Mouse (Mus musculus) cortical plate, adult 2 months (tissue): ENCODE measurements at regions not wholly inside any gene's neighbourhood (a gene's known extent, or its start where the extent isn't known, plus 50 kb on each side); places are given as distances from the start of the nearest gene placed in this dataset.

Experiments
- CTCF ChIP-seq: fragments of 200-500 bp; IDR thresholded peaks from 2 replicates; pipeline ENCODE4 v1.5.1; 2011; ENCODE audit warnings: mild to moderate bottlenecking, control low read depth, low read length; ENCODE audit not compliant: insufficient read depth; ENCODE audit errors: extremely low read depth
- POLR2A ChIP-seq: fragments of 200-500 bp; IDR thresholded peaks from 2 replicates; pipeline ENCODE4 v1.6.1; 2011; ENCODE audit warnings: mild to moderate bottlenecking, low read length, control low read depth; ENCODE audit not compliant: insufficient read depth; ENCODE audit errors: extremely low read depth

DNA sequence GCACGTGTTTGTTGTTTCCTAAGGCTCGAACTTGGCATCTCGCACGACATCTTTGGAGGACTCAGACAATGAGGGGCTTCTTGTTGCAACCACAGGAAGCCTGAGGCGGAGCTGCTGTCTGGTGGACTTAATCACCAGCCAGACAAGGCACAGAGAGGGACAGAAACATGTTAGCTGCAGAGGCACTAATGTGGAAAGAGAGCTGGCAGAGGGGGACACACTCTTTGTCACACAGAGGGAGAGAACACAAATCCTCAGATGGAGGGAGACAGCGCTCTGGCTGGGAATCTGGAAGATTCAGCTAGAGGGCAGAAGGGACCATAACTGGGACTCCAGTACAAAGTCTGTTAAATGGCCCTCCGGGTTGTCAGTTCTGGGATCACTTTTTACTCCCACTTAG, 114.9 kb downstream of the Ppp4r2 start:
- TF ChIP-seq CTCF (no peak), POLR2A (no peak)
